Mouse (Mus musculus) thymus, adult 2 months (tissue): ENCODE measurements around the gene Pcna.

Experiments used
- CTCF ChIP-seq: fragments of 200-500 bp; IDR thresholded peaks from 2 replicates; pipeline ENCODE4 v1.5.1; 2012; ENCODE audit warnings: mild to moderate bottlenecking, control low read depth, low read length, moderate library complexity, borderline replicate concordance; ENCODE audit not compliant: control insufficient read depth, poor library complexity, insufficient read depth; ENCODE audit errors: extremely low read depth
- POLR2A ChIP-seq: fragments of 200-500 bp; IDR thresholded peaks from 2 replicates; pipeline ENCODE4 v1.6.1; 2012; ENCODE audit warnings: mild to moderate bottlenecking, low read length, control low read depth, moderate library complexity; ENCODE audit not compliant: control insufficient read depth, poor library complexity, insufficient read depth; ENCODE audit errors: extremely low read depth

DNA sequence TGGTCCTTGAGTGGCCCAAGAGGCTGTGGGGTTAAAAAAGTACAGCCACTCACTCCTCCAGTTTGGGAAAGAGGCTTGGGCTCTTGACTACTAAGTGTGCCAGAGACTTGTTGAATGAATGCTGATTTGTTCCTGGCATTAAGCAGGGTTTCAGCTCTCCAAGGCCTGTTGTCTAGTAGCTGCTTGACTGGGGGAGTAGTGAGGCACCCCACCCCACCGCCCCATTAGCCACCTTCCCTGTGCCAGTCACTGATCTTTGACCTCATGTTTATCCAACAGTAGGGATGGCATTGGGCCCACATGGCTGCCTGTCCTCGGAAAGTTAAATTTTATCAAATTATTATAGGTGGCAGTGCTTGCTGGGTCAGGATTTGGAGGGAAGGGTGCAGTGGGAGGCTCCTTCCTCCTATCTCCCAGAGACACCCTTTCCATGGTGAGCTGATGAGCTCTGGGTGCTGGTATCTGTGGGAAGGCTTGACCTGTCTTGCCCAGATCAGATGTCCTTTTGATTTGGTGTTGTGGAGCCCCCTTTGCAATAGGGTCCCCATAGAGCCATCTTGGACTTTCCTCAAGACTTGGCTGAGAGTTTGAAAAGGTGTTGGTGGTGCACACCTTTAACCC is 17.3 kb upstream of the Pcna start:
- TF ChIP-seq CTCF, result no peak
- TF ChIP-seq POLR2A, result no peak
